Mouse (Mus musculus) erythroblast, embryonic 14.5 days (primary cell): ENCODE results near the gene 2310011J03Rik. TPM values are rescaled to one million over a fixed set of nuclear protein-coding genes. Genes with fewer than 3 reads are reported as not detected.
A peak's percentile ranks its signal among the peaks of the same experiment; 100 is the strongest.

Source experiments
- H3K27me3 ChIP-seq: 2 replicates; pipeline ENCODE4 v1.6.1; 2012; ENCODE audit warnings: inconsistent platforms; ENCODE audit not compliant: control insufficient read depth
- H3K36me3 ChIP-seq: 2 replicates; pipeline ENCODE4 v1.6.1; 2012; ENCODE audit warnings: mild to moderate bottlenecking, inconsistent platforms; ENCODE audit not compliant: control insufficient read depth
- H3K4me1 ChIP-seq: 2 replicates; pipeline ENCODE4 v1.6.1; 2012; ENCODE audit warnings: inconsistent platforms; ENCODE audit not compliant: control insufficient read depth
- H3K4me3 ChIP-seq: replicated peaks from 2 replicates; pipeline ENCODE3; 2012; ENCODE audit warnings: moderate library complexity, mild to moderate bottlenecking, inconsistent platforms
- H3K9me3 ChIP-seq: 2 replicates; pipeline ENCODE4 v1.6.1; 2012; ENCODE audit warnings: low read length, inconsistent platforms, mixed read lengths; ENCODE audit not compliant: control insufficient read depth
- GATA1 ChIP-seq: IDR thresholded peaks from 2 replicates; pipeline ENCODE4 v1.6.1; 2012; ENCODE audit warnings: low read length, inconsistent platforms, mixed read lengths
- TAL1 ChIP-seq: IDR thresholded peaks from 3 replicates; pipeline ENCODE4 v1.6.1; 2012; ENCODE audit warnings: low read length, inconsistent platforms, mixed read lengths
- polyA plus RNA-seq: library from polyadenylated mRNA; stranded (reverse); fragments of >175 nt; gene quantifications from 2 replicates; pipeline ENCODE4 v1.2.3, GENCODE M21; 2012

Gene 2310011J03Rik
- polyA plus RNA-seq, 1 experiment, result 12.9 TPM

- TF ChIP-seq GATA1, result no peak
Measured at GRCm38 (mm10) chr10:80294311-80294710, 26.0 kb downstream of the 2310011J03Rik start.

GRCm38 (mm10) chr10:80293325-80293724 lies 27.0 kb downstream of the 2310011J03Rik start:
- Histone ChIP-seq H3K4me1 (peaks cover 65% of the 10 kb centered on the region), H3K9me3 (no peaks in the 10 kb centered on the region), H3K4me3 (peak overlapping the region; percentile 97), H3K27me3 (peaks cover 26% of the 10 kb centered on the region), H3K36me3 (peaks cover 36% of the 10 kb centered on the region)
- no peak for TF ChIP-seq TAL1
- TF ChIP-seq GATA1, result no peak

More at GRCm38 (mm10) chr10:80294311-80294710, 26.0 kb downstream of the 2310011J03Rik start:
- Histone ChIP-seq H3K4me3 (peak overlapping the region; percentile 35), H3K4me1 (peaks cover 63% of the 10 kb centered on the region), H3K9me3 (no peaks in the 10 kb centered on the region), H3K27me3 (peaks cover 35% of the 10 kb centered on the region), H3K36me3 (peaks cover 26% of the 10 kb centered on the region)

- H3K27me3 ChIP-seq, result peaks cover 17% of the 10 kb centered on the region
- peak within 1 kb of the TSS; percentile 97 for H3K4me3 ChIP-seq
- H3K4me1 ChIP-seq, result peaks cover 64% of the 10 kb centered on the region
- H3K36me3 ChIP-seq, result peaks cover 44% of the 10 kb centered on the region
- H3K9me3 ChIP-seq, result no peaks in the 10 kb centered on the region
- TF ChIP-seq TAL1 (no peak), GATA1 (no peak)
Measured at GRCm38 (mm10) chr10:80292251-80293146, 27.8 kb downstream of the 2310011J03Rik start, which contains the start of gene Rps15. Gene Rps15 (plus strand): TSS chr10:80292453.

GRCm38 (mm10) chr10:80288657-80289056 lies 31.7 kb downstream of the 2310011J03Rik start:
- Histone ChIP-seq H3K36me3 (peaks cover 68% of the 10 kb centered on the region), H3K4me3 (no peak overlapping the region), H3K27me3 (no peaks in the 10 kb centered on the region), H3K9me3 (no peaks in the 10 kb centered on the region), H3K4me1 (peaks cover 31% of the 10 kb centered on the region)
- TF ChIP-seq GATA1 (no peak), TAL1 (no peak)

GRCm38 (mm10) chr10:80288097-80288496 lies 32.2 kb downstream of the 2310011J03Rik start:
- TF ChIP-seq GATA1 (no peak), TAL1 (no peak)

GRCm38 (mm10) chr10:80285222-80286070 lies 34.9 kb downstream of the 2310011J03Rik start:
- Histone ChIP-seq H3K4me1 (peaks cover 27% of the 10 kb centered on the region), H3K9me3 (no peaks in the 10 kb centered on the region), H3K36me3 (peaks cover 91% of the 10 kb centered on the region)

More at GRCm38 (mm10) chr10:80288097-80288496, 32.2 kb downstream of the 2310011J03Rik start:
- H3K4me3 ChIP-seq, result no peak overlapping the region
- H3K4me1 ChIP-seq, result peaks cover 27% of the 10 kb centered on the region
- peaks cover 68% of the 10 kb centered on the region for H3K36me3 ChIP-seq
- H3K9me3 ChIP-seq, result no peaks in the 10 kb centered on the region
- no peaks in the 10 kb centered on the region for H3K27me3 ChIP-seq

GRCm38 (mm10) chr10:80282481-80283441 lies 37.6 kb downstream of the 2310011J03Rik start:
- TF ChIP-seq GATA1, result no peak
- no peak for TF ChIP-seq TAL1
- H3K9me3 ChIP-seq, result no peaks in the 10 kb centered on the region
- H3K36me3 ChIP-seq, result peaks cover 99% of the 10 kb centered on the region
- H3K4me3 ChIP-seq, result no peak overlapping the region
- H3K4me1 ChIP-seq, result peaks cover 21% of the 10 kb centered on the region
- no peaks in the 10 kb centered on the region for H3K27me3 ChIP-seq

More at GRCm38 (mm10) chr10:80285222-80286070, 34.9 kb downstream of the 2310011J03Rik start:
- H3K4me3 ChIP-seq, result no peak overlapping the region
- TF ChIP-seq TAL1 (no peak), GATA1 (no peak)
- H3K27me3 ChIP-seq, result no peaks in the 10 kb centered on the region

GRCm38 (mm10) chr10:80281921-80282371 lies 38.4 kb downstream of the 2310011J03Rik start:
- no peaks in the 10 kb centered on the region for H3K9me3 ChIP-seq
- no peak overlapping the region for H3K4me3 ChIP-seq
- TF ChIP-seq GATA1, result no peak
- no peak for TF ChIP-seq TAL1
- H3K4me1 ChIP-seq, result peaks cover 21% of the 10 kb centered on the region
- H3K27me3 ChIP-seq, result no peaks in the 10 kb centered on the region
- H3K36me3 ChIP-seq, result peaks cover 99% of the 10 kb centered on the region
